Mouse (Mus musculus) left cerebral cortex, adult 11 months (tissue): ENCODE measurements around the gene Gm20388.

ENCODE experiments used
- DNase-seq: peaks from one replicate; pipeline ENCODE4 v3.0.0; 2022; ENCODE audit warnings: low spot score

Gm20388 gene

DNA sequence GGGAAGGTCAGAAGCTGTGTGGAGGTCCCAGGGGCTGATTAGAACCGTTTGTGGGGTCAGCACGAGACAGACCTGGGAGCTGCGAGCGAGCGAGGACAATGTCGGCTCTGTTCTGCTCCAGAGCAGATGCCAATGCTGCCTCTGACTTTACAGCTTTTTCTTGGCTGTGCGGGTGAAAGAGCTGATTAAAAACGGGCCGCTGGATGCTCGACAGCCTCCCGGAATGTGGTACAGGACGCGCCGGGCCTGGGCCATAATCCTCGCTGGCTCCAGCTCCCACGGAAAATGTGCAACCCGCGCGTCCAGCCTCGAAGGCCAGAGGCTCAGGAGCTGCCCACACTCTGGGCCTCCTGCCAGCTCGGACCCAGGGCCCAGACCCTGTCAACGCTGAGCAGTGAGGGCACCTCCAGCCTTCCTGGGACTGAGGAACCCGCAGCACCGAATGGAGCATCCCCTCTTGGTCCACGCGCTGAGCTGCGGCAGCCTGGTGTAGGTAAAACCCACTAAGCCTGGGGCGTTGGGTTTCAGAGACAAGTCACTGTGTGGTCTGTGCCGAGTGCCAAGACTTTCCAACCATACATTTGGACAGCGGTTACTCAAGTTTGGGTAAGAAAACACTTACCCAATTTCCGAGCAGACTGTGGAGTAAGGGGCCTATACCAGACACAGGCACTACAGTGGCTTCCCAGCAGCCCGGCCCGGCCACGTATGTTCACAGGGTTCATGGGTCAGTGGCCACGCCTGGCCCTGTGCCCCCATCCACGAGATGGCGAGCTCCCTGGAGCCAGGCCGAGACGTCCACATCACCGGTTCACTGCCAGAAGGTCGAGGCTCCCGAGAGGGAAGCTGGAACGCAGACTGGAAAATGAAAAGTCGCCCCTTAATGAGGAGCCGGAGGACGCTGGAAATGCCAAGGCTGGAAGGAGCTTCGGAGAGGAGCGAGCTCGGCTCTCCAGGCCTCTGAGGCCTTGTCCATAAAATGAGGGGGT lies 1557.7 kb downstream of the Gm20388 start:
- DNase-seq, result no peak

DNA sequence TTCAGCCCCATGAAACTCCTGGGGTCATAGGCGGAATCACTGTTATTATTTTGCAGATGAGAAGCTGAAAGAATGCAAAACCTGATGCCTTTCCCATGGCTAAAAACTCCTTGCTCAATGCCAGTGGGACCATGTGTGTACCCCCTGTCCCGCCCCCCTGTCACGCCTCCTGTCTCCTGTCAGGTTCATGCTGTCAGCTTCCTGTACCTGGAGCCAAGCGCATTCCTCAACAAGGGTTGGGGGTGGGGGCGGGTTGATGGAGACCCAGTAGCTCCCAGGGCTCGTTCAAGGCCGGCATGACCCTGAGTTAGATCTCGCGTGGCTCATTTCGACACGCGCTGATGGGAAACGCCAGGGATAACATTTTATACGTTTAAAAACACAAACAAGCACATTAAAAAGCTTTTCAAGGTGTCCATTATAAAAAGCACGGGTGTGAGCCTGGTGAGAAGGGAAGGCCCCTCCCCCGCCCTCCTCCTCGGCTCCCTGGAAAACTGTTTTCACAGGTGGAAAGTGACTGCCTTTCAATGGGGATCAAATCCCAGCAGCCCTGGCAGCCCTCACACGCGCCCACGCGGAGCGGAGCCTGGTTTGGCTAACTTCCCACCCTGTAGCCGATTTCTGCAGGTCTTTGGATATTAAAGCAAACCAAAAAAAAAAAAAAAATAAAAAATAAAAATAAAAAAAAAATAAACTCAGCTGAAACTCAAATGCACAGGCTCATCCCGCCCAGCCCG lies 1563.7 kb downstream of the Gm20388 start:
- no peak for DNase-seq

DNA sequence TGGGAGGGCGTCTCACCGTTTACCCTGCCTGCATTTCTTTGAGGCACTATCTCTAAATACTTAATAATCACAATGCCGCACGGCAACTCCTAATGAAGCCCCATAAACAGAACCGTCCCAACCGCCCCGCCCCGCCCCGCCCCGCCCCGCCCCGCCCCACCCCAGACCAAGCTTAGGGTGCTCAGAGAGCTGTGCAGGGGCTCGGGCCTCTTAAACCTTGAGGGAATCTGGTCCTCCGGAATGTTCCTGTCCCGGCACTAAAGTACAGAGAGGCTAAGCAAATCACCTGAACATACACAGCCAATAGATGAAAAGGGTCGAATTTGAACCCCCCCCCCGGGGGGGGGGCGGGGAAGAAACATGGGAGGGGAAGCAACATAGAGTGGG lies 1564.2 kb downstream of the Gm20388 start:
- no peak for DNase-seq

DNA sequence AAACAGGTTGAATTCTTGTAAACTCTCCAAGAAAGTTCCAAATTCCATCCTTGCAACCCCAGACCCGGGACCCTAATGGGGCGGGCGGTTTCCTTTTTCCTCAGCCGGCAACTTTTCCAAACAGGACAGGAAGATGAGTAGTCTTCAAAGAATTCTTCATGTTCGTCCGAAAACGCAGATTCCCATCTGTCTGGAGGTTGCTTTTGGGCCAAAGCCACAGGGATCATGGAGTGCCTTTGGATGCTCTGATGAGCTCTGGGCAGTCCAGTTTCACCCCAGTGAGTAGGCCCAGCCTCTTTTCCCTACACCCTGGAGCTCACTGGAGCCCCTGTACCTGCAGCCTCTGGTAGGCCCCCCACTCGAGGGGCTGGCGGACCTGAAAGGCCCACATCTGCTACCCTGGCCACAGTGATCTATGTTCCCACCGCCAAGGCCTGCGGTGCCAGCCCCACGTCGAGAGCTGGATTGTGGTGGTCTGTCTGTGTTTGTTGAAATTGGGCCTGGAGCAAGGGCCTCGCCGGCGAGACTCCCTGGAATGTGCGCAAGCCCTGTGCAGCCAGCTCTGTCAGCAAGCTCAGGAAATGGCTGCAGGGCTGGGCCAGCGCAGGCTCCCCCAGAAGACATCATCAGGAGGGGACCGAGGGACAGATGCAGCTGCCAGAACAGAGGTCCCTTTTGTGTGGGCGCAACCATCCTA lies 1567.4 kb downstream of the Gm20388 start:
- no peak for DNase-seq

DNA sequence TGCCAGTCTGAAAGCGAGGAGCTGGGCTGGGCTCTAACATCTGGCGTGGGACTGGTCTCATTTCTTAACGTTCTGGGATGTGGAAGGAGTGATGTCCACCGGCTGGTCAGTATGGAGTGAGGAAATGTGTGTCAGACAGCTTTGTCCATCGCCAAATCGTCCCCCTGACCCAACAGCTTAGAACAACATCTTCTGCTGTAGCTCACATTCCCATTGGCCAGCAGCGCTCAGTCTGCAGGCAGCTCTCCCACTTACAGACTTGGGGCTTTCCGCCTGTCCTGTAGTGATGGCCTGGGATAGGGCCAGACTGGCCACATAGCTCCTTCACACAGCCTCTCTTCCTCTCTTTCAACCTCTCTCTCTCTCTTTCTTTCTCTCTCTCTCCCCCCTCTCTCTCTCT lies 1568.5 kb downstream of the Gm20388 start:
- no peak for DNase-seq

DNA sequence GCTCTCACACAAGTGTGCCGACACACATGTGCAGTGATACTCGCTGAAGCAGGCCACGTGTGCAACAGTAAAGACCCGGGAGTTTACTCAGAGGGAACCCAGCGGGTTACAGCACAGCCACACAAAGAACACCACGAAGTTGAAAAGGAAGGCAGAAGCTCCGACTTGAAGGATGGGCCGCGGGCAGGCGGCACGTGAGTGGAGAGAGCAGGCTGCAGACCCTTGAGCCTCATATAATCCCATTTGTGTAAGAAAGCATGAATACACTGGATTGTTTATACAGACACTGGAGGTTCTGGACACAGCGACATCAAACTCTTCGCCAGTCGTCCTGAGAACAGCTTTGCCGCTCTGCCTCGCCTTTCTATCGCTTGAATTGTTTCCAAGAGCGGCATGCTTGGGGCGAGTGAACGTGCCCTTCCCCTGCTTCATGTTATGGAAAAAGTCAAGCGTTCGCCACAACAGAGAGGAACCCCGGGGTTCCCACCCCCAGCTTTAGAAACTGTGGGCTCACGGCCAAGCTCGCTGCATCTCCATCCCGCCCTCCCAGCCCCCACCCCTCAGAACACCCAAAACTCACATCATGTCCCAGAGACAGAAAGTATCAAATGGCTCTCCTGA lies 1569.9 kb downstream of the Gm20388 start:
- no peak for DNase-seq

DNA sequence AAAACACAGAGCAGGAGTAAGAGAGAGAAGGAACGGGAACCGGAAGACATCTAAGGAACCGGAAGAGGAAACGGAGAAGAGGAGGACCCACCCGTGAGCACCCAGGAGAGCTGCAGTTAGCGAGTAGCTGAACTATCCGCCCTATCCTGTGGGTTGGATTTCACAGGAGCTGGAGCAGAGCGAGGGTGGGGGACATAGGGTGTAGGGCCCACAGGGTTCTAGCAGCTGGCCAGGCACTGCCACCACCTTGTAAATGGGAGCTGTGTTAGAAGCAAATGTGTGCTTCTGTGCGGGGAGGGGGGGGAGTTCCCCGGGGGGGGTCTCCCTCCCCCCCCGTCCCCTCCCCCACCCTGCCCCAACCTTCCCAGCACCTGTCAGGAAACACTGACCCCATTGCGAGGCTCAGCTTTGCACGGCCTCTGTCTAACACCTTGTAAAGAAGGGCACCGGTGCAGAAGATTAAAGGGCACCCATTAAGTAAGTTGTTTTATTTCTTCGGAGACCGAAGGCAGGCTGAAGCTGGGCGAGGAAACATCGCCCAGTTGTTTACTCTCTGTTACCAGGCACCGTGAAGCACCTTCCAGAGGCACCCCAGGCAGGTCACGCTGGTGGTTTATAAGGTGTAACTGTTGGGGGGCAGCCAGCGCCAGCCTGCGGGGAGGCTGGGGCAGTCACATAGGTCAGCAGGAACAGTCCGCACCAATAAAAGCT lies 1573.6 kb downstream of the Gm20388 start:
- DNase-seq, result no peak

DNA sequence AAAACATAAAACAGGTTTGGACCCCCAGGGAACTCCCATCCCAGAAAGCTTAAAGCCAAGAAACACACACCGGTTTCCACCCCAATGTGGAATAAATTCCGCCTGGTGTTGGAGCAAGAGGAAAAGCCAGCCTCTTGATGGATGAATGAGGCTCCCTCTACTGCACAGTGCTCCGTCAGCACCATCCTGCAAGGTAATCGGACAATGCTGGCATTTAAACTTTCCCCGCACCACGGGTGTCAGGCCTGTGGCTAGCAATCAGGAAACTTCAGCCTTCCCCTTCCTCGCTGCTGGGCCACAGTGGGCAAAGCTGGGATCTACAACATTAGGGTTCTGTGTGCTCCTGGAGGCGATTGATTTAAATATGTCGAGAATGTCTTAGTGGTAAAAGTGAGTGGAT lies 1581.0 kb downstream of the Gm20388 start:
- DNase-seq, result no peak

DNA sequence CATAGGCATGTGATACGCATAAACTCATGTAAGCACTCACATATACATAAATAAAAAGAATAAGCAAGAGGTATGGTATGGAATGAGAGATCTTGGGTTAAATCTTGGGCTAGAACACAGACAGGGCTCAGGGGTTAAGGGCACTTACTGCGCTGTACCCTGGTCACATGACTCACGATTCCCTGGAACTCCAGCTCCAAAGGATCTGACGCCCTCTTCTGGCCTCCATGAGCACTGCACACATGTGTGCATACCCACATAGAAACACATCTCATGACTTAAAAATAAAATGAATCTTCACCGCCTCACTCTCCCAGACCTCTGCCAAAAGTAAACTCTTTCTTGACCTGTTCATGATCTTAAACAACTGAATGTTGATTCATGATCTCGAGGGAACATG lies 1587.0 kb downstream of the Gm20388 start:
- no peak for DNase-seq

DNA sequence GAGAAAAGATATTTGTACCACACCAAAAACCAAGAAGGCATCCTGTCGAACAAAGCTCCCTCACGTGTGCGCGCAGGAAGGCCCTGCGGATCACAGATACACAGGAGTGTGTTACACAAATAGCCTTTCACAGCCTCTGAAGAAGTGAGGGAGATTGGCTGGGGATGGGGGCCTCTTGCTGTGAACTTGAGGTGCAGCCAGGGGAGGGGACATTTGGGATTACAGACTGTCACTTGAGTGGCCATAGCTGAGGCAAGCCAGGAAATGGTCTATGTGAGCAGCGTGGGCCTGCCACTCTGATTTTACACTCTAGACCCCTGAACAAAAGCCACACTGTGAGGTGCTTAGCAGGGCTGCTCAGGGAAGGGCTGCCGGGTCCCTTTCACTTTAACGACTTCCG lies 1601.1 kb downstream of the Gm20388 start:
- DNase-seq, result no peak

DNA sequence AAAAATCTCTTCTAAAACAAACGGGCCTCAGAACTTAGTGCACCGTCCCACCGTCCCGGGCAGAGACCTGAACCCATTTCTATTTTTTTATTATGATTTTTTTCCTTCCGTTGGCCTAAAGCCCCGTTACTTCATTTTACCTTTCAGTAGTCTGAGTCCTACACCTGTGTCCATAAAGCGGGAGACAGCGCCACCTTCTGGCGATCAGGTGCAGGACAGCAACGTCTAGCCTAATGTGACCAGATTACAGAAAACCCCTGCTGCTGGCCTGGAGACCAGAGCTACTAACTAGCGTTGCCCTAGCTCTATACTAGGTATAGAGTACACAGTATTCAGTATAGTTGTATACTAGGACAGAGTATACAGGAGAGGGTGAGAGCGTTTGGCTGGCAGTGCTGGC lies 1602.8 kb downstream of the Gm20388 start:
- peak; percentile 29 for DNase-seq

DNA sequence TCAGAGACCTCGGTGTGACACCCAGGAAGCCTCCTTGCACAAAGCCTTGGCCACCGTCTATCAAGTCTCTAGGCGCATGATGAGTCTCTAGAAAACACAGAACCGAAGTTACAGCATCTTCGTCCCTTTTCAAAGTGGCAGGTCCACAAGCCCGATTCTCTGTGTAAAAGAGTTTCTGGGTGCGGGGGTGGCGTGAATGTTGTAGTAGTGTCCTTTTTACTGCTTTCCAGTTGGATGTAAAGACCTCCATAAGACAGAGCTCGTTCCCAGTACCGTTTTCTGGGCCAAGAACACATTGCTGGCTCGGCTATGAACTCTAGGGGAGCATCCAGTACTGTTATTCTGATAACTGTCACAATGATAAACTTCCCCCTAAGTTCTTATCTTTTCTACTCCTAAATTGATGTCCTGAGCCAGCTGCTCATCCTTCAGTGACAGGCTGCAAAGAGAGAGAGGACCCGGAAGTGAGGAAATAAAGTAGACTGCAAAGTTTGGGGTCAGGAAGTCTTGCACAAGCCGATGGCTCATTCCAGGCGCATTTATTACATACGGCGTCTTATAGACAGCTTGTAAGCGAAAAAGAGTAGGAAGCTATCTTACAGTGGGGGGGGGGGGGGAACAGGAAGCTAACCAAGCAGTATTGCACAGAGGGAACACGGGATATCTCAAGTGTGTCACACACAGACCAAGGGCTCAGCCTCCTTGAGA lies 1614.6 kb downstream of the Gm20388 start:
- no peak for DNase-seq

DNA sequence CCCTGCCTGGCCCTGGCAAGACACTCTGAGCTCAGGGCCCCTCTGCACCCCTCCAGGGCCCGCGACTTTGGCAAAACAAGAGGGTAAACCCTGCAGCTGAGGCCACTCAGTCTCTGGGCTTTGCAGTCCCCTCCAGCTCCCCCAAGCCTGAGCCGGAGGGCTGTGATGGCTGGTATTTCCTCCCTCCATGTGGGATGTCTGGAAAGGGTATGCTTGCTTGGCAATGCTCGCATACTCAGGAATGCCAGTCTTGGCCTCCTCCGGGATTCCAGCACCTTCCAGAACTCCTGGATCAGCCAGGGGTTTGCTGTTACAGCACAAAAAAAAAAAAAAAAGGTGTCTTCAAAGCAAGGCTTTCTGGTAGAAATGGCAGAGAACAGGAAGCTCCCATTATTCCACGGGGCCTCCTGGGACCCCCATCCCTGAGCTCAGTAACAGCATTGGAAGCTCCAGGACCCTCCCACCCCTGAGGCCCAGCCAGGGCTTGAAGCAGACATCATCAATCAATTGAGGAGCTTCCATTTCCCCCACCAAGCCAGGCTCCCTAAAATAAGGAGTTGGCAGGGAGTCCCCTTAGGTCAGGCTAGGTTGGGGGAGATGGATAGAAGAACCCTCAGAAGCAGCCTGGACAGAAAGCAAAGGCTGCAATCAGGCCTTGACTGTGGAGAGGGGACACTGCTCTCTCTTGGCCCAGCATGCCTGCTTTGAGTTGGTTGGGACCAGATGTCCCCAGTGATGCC lies 1616.3 kb downstream of the Gm20388 start:
- DNase-seq, result no peak

DNA sequence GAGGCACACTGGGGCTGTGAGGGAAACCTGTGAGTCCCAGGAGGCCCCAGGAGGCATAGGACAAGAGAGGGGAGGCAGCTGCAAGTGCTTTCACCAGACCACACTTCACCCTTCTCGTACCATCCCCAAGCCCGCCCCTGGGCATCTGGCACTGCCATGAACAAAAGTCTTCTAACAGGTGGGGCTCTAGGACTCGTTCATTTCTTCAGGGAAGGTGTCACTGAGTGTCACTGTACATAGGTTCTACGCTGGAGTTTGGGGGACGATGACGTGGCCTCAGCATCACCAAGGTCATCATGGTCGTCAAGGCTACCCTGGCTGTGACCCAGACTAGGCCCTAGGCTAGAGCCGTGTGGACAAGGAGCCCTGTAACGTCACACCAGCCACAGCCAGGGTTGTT lies 1617.1 kb downstream of the Gm20388 start:
- DNase-seq, result no peak

DNA sequence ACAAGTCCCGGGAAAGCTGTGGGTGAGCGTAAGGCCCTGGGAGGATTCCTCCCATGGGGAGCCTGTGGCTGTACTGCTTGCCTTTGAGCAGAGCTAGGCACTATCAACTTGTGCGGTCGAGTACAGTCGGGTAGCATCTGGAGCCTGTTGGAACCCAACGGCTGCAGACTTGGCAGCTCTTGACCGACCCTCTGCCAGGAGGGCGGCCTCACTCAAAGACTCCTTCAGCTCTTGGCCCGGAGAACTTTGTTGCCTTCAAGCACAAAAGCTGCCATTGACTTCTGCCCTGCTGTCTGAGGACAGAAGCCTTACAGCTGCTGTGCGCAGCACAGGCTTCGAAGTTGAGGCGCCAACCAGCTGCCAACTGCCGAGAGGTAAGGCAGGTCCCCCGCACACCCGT lies 1618.1 kb downstream of the Gm20388 start:
- no peak for DNase-seq

DNA sequence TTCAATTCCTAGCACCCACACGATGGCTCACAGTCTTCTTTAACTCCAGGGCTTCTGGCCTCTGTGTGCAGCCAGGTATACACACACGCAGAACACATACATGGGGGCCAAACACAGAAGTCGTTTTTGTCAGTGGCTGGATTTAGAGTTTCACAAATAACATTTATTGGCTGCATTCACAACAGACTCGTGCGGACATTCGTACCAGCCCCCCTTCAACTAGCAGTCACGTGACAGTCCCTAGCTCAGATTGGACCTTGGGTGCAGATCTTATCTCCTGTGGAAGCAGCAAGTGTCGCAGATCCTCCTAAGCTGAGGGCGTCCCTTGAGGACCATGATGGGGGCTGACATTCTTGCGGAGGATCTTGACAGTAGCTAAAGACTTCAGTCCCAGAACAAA lies 1620.0 kb downstream of the Gm20388 start:
- DNase-seq, result no peak

DNA sequence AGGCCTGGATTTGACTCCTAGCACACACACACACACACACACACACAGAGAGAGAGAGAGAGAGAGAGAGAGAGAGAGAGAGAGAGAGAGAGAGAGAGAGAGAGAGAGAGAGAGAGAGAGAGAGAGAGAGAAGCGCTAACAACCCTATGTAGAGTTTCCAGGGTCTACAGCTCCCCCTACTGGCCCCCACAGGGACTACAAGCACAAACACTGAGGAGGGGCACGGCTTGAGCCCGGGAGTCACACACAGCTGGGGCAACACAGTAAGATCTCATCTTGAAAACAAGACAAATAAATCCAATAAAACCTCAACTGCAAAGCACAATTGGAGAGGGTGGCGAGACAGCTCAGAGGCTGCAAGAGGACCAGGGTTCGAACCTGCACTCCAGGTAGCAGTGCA lies 1621.7 kb downstream of the Gm20388 start:
- no peak for DNase-seq

DNA sequence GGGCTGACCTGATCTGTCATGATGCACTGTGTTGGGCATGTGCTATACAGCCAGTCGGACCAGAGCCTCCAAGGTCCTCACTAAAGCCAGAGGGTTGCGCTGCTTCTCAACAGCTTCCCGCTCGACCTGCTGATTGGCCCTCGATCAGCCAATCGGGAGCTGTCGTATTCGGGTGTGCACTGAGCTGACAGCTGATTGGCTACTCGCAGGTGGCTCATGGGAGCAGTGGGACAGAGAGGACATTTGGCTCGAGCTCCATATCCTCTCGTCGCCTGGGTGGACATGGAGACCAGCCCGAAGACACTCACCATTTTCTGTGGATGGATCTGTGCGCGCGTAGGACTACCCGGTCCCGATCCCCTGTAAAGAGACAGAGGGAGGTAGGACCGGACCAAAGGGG lies 1631.2 kb downstream of the Gm20388 start:
- DNase-seq, result no peak

DNA sequence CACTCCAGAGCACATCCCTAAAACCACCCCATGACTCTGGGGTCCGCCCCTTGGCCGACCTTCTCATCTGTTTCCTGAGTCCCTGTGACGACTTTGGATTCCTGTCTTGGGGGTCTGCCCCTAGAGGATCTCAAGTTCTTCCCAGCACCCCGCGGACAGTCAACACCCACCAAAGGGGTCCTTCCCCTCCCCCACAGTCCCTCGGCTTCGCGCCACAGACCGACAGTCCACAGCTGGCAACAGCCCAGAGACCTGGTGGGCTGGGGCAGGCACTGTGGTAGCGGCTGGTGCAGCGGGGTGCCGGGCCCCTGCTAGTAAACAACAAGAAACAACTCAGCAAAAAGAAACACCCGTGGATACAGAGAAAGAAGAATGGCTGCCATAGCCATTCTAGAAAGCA lies 1632.3 kb downstream of the Gm20388 start:
- no peak for DNase-seq

DNA sequence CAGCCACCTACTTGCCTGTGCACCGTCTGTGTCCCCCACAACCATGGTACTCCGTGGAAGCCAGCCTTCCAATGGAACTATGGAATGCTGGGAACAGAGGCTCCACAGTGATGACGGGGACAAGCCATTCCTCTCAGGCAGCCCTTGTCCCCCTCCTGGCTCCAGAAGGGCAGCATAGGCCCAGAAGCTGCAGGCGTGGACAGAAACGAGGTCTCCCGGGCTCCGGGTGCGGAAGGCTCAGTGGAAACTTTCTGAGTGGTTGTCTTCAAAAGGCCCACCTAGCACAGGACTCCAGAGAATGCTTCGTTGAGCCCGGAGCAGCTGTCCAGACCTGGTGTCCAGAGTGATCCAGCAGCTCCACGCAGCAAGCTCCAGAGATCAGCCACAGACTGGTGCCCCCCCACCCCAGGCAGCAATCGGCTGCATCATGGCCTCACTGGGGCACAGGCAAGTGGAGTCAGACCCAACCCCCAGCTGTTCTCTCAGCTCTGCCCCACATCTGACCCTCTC lies 1633.7 kb downstream of the Gm20388 start, which contains the start of gene 1700018B08Rik:
TSS of gene 1700018B08Rik (minus strand) at position 45 of the 510 bp plus-strand sequence.
- no peak for DNase-seq
